Mouse (Mus musculus): ENCODE measurements around the gene Myt1l. TPM values are rescaled to one million over a fixed set of nuclear protein-coding genes. Genes with fewer than 3 reads are reported as not detected.

The Myt1l gene
- total and polyA plus RNA-seq, 2 experiments: not detected

DNA sequence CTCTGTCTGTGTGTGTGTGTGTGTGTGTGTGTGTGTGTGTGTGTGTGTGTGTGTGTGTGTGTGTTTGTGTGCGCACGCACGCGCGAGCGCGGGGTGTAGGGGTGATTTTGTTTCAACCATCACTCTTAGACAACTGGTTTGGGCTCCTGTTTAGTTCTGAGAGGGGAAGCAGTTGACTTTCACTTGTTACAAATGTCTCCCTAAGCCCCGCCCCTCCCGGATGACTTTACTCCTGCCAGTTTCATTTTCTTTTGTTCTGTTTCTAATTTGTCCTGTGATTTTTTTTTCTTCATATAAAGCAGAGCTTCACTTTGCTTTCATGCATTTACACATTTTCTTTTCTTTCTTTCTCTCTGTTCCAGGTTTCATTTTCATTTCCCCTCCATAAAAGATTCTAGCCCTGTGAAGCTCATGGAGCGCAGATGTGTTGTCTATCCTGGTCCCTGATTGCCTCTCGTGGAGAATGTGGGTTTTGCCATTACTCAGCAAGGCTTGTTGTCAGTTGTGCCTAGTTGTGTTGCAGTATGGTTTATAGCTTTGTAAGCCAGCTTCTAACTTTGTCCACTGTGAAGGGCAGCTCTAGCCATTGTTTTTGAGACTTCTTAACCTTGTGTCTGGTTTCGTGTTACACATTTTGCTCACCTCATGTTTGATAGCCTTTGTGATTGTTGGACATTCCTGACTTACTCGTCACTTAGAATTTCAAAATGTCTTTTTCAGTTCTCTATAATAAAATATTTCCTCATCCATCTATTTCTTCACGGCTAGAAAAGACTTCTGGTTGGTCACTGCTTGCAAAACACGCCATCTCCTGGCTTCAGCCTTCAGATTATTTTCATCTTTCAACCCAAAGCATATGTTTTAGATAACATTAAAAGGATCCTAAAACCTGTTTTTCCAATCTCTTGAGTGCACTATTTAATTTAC is 184.9 kb downstream of the Myt1l start:
- no peak for DNase-seq (ENCODE audit: extremely low read depth, low read depth, low spot score)
- no peak overlapping the region for H3K27ac ChIP-seq (replicated peaks; ENCODE audit: insufficient read depth, low read depth, low read length)
- no peak for TF ChIP-seq POLR2A (IDR thresholded peaks at IDR 0.05; ENCODE audit: extremely low read depth, insufficient read depth, low read length)
- no peak for TF ChIP-seq CTCF (IDR thresholded peaks at IDR 0.05; ENCODE audit: low read depth, low read length)
- 87% methylated on average over 15 of the region's 15 CpGs for WGBS
- H3K79me2 ChIP-seq (ENCODE audit: control insufficient read depth, insufficient read depth, low read length): no peaks in the 10 kb centered on the region
- H3K9ac ChIP-seq (ENCODE audit: low read depth, low read length): no peak overlapping the region
- H3K4me3 ChIP-seq (ENCODE audit: insufficient read depth, low read depth, low read length): no peak overlapping the region
- no peaks in the 10 kb centered on the region for H3K27me3 ChIP-seq (ENCODE audit: control insufficient read depth, insufficient read depth, low read length)
- H3K4me1 ChIP-seq (ENCODE audit: control insufficient read depth, insufficient read depth, low read length): no peaks in the 10 kb centered on the region
- H3K36me3 ChIP-seq (ENCODE audit: control insufficient read depth, insufficient read depth, low read length): no peaks in the 10 kb centered on the region

DNA sequence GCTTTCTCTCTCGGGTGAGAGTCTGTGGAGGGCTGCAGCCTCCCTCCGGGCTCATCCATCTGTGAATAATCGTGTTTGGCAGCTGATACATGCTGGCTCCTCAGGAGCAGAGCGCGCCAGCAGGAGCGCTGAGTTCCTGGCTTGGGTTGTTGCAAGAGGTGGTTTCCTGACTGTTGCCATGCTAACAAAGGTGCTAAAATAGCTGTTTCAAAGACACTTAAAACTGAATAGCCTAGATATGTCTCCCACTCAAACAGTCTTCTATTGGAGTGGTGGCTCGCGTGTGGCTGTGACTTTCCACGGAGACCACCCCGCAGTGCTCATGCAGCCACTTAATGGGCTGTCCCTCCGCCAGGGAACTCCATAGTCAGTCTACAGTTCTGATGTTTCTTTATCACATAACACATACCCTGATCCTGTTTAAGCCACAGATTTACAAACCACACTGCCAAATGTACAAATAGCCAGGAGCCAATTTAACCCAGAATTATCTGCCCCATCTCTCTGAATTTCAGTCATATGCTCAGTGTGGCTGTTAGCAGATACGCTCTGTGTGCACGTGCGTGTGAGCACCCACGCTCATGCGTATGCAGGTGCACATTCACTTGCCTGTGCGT is 195.6 kb downstream of the Myt1l start:
- TF ChIP-seq CTCF (IDR thresholded peaks at IDR 0.05; ENCODE audit: low read depth, low read length) (no peak), POLR2A (IDR thresholded peaks at IDR 0.05; ENCODE audit: extremely low read depth, insufficient read depth, low read length) (no peak)
- no peak for DNase-seq (ENCODE audit: extremely low read depth, low read depth, low spot score)
- Histone ChIP-seq H3K36me3 (ENCODE audit: control insufficient read depth, insufficient read depth, low read length) (no peaks in the 10 kb centered on the region), H3K27ac (replicated peaks; ENCODE audit: insufficient read depth, low read depth, low read length) (no peak overlapping the region), H3K79me2 (ENCODE audit: control insufficient read depth, insufficient read depth, low read length) (no peaks in the 10 kb centered on the region), H3K9ac (ENCODE audit: low read depth, low read length) (no peak overlapping the region), H3K4me3 (ENCODE audit: insufficient read depth, low read depth, low read length) (no peak overlapping the region), H3K27me3 (ENCODE audit: control insufficient read depth, insufficient read depth, low read length) (no peaks in the 10 kb centered on the region), H3K4me1 (ENCODE audit: control insufficient read depth, insufficient read depth, low read length) (no peaks in the 10 kb centered on the region)
- 89% methylated on average over 17 of the region's 17 CpGs for WGBS

DNA sequence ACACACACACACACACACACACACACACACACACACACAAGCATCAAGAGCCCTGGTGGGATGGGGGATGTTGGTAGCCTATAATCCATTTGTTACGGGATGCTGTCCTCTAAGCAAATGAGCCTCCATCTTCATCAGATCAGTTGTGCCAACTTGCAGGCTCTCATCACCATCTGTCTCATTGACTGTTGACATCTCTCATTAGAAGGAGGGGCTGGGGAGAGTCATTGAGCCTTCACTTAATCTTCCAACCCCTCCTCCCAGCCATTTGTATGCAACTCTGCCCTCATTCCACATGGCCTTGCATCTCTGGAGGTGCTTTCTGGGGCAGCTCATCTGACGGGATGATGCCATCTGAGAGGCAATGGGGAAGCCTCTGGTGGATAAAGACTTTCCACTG is 200.1 kb downstream of the Myt1l start:
- Histone ChIP-seq H3K4me3 (ENCODE audit: insufficient read depth, low read depth, low read length) (no peak overlapping the region), H3K4me1 (ENCODE audit: control insufficient read depth, insufficient read depth, low read length) (no peaks in the 10 kb centered on the region), H3K27me3 (ENCODE audit: control insufficient read depth, insufficient read depth, low read length) (no peaks in the 10 kb centered on the region), H3K9ac (ENCODE audit: low read depth, low read length) (no peak overlapping the region), H3K79me2 (ENCODE audit: control insufficient read depth, insufficient read depth, low read length) (no peaks in the 10 kb centered on the region), H3K27ac (replicated peaks; ENCODE audit: insufficient read depth, low read depth, low read length) (no peak overlapping the region), H3K36me3 (ENCODE audit: control insufficient read depth, insufficient read depth, low read length) (no peaks in the 10 kb centered on the region)
- DNase-seq (ENCODE audit: extremely low read depth, low read depth, low spot score): no peak
- 84% methylated on average over 2 of the region's 2 CpGs for WGBS
- no peak for TF ChIP-seq CTCF (IDR thresholded peaks at IDR 0.05; ENCODE audit: low read depth, low read length)
- no peak for TF ChIP-seq POLR2A (IDR thresholded peaks at IDR 0.05; ENCODE audit: extremely low read depth, insufficient read depth, low read length)

DNA sequence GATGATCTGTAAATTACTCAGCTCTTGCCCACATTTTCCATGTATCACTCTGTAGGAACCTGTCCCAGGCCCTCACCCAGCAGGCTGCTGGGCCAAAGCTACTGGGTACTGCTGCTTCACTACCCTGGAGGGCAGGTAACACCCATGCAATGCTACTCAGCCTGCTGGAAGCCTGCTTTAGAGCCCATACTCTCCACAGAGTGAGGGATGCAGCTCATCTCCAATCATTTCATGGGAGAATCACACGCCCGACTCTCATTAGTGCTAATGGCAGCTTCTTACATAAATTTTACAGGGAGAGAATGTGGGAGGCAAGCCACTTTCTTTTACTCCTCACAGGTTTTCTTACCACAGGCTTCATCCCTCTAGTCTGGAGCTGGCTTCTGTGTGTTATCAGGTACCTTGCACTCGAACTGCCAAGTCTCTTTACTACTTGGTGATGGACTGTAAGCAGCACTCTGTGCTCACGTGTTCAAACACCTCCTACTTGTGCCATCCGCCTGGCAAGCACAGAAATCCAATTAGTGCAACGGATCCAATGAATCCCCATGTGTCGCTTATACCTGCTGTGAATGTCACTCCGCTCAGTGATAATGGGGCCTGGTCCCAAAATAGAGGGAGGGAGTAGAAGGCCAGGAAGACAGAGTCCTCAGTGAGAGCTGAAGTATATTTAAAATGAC is 212.3 kb downstream of the Myt1l start:
- no peaks in the 10 kb centered on the region for H3K27me3 ChIP-seq (ENCODE audit: control insufficient read depth, insufficient read depth, low read length)
- H3K4me1 ChIP-seq (ENCODE audit: control insufficient read depth, insufficient read depth, low read length): no peaks in the 10 kb centered on the region
- no peak overlapping the region for H3K9ac ChIP-seq (ENCODE audit: low read depth, low read length)
- WGBS: 74% methylated on average over 8 of the region's 8 CpGs
- DNase-seq (ENCODE audit: extremely low read depth, low read depth, low spot score): no peak
- TF ChIP-seq CTCF (IDR thresholded peaks at IDR 0.05; ENCODE audit: low read depth, low read length): no peak
- no peak for TF ChIP-seq POLR2A (IDR thresholded peaks at IDR 0.05; ENCODE audit: extremely low read depth, insufficient read depth, low read length)
- no peak overlapping the region for H3K27ac ChIP-seq (replicated peaks; ENCODE audit: insufficient read depth, low read depth, low read length)
- H3K36me3 ChIP-seq (ENCODE audit: control insufficient read depth, insufficient read depth, low read length): no peaks in the 10 kb centered on the region
- H3K79me2 ChIP-seq (ENCODE audit: control insufficient read depth, insufficient read depth, low read length): no peaks in the 10 kb centered on the region
- H3K4me3 ChIP-seq (ENCODE audit: insufficient read depth, low read depth, low read length): no peak overlapping the region

DNA sequence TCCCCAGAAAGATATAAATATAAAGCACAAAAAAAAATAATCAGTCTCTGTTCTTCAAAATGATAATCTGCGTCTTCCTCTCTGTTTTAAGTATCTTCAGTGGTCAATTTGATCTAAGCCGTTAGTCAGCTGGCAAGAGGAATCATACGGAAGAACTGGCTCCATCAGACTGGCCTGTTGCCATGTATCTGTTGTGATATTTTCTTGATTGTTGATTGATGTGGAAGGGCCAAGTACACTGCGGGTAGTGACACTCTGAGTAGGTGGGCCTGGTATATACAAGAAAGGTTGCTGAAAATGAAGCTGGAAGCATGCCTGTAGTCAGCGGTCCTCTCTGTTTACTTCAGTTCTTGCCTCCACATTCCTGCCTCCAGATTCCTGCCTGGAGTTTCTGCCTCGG is 213.0 kb downstream of the Myt1l start:
- WGBS: 82% methylated on average over 6 of the region's 6 CpGs
- no peaks in the 10 kb centered on the region for H3K4me1 ChIP-seq (ENCODE audit: control insufficient read depth, insufficient read depth, low read length)
- no peak overlapping the region for H3K4me3 ChIP-seq (ENCODE audit: insufficient read depth, low read depth, low read length)
- H3K79me2 ChIP-seq (ENCODE audit: control insufficient read depth, insufficient read depth, low read length): no peaks in the 10 kb centered on the region
- TF ChIP-seq POLR2A (IDR thresholded peaks at IDR 0.05; ENCODE audit: extremely low read depth, insufficient read depth, low read length) (no peak), CTCF (IDR thresholded peaks at IDR 0.05; ENCODE audit: low read depth, low read length) (no peak)
- no peak overlapping the region for H3K9ac ChIP-seq (ENCODE audit: low read depth, low read length)
- no peaks in the 10 kb centered on the region for H3K36me3 ChIP-seq (ENCODE audit: control insufficient read depth, insufficient read depth, low read length)
- no peak for DNase-seq (ENCODE audit: extremely low read depth, low read depth, low spot score)
- H3K27ac ChIP-seq (replicated peaks; ENCODE audit: insufficient read depth, low read depth, low read length): no peak overlapping the region
- no peaks in the 10 kb centered on the region for H3K27me3 ChIP-seq (ENCODE audit: control insufficient read depth, insufficient read depth, low read length)

Data from liver, adult 2 months (tissue).